Mouse (Mus musculus) cortical plate, adult 2 months (tissue): Measurements from ENCODE around the gene Atad5. TPM values are rescaled to one million over a fixed set of nuclear protein-coding genes. Genes with fewer than 3 reads are reported as not detected.

Source experiments
- H3K27ac ChIP-seq: fragments of 200-500 bp; 2 replicates; pipeline ENCODE4 v1.5.1; 2012; ENCODE audit warnings: low read length, control low read depth, inconsistent platforms; ENCODE audit not compliant: insufficient read depth
- H3K4me1 ChIP-seq: fragments of 200-500 bp; 2 replicates; pipeline ENCODE4 v1.6.1; 2011; ENCODE audit warnings: low read length; ENCODE audit not compliant: control insufficient read depth, insufficient read depth
- H3K4me3 ChIP-seq: fragments of 200-500 bp; 2 replicates; pipeline ENCODE4 v1.5.1; 2011; ENCODE audit warnings: mild to moderate bottlenecking, low read length, control low read depth; ENCODE audit not compliant: insufficient read depth
- CTCF ChIP-seq: fragments of 200-500 bp; IDR thresholded peaks from 2 replicates; pipeline ENCODE4 v1.5.1; 2011; ENCODE audit warnings: mild to moderate bottlenecking, control low read depth, low read length; ENCODE audit not compliant: insufficient read depth; ENCODE audit errors: extremely low read depth
- POLR2A ChIP-seq: fragments of 200-500 bp; IDR thresholded peaks from 2 replicates; pipeline ENCODE4 v1.6.1; 2011; ENCODE audit warnings: mild to moderate bottlenecking, low read length, control low read depth; ENCODE audit not compliant: insufficient read depth; ENCODE audit errors: extremely low read depth
- polyA plus RNA-seq: library from polyadenylated mRNA; depleted of rRNA; stranded (reverse); fragments of >200 nt; gene quantifications from 2 replicates; pipeline ENCODE4 v1.2.3, GENCODE M21; 2012

The Atad5 gene
- polyA plus RNA-seq, 1 experiment, result 2.9 TPM

DNA sequence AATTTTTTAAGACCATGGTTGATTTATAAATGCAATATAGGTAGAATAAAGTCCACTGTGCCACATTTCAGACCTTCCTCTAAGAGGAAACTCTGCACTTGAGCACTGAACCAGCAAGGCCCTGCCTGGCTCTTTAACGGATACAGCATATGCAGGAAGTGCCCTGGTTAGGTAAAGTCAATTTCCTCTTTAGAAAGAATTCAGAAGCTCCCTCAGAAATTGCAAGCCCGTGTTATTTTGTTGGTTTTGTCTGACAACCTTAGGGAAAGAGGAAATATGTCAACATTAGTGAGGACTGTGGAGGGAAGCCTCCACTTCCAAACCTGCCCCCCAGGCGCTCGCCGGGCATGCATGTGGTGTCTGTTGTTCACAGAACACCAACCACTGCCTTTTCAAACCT, 21.6 kb upstream of the Atad5 start:
- TF ChIP-seq POLR2A (no peak), CTCF (no peak)
- no peak overlapping the region for H3K4me3 ChIP-seq
- no peaks in the 10 kb centered on the region; the same call in 1 of the 2 replicates for H3K4me1 ChIP-seq
- no peak overlapping the region for H3K27ac ChIP-seq

DNA sequence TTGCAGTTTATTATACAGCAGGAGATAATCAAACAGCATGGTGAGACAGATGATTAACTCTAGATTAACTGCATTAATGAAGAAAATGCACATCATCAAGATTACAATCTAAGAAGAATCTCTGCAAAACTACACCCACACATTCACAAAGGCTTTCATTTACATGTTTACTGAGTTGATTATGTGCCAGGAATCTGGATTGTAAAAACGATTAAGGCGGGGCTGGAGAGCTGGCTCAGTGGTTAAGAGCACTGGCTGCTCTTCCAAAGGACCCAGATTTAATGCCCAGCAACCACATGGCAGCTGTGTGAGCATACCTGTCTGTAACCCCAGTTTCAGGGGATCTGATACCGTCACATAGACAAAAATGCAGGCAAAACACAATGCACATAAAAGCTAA, 19.4 kb upstream of the Atad5 start:
- Histone ChIP-seq H3K27ac (no peak overlapping the region), H3K4me3 (no peak overlapping the region), H3K4me1 (no peaks in the 10 kb centered on the region; the same call in 1 of the 2 replicates)
- TF ChIP-seq CTCF (no peak), POLR2A (no peak)

DNA sequence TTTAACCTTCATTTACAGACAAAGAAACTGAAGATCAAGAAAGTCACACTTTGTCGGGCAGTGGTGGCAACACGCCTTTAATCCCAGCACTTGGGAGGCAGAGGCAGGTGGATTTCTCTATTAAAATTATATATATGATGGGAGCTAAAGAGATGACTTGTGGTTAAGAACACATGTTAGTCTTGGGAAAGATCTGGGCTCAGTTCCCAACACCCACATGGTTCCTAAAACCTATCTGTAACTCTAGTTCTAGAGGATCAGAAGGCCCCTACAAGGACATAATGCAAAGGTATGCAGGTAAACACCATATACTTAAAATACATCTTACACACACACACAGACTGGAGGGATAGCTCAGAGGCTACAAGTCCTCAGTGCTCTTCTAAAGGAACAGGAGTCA, 18.2 kb upstream of the Atad5 start:
- Histone ChIP-seq H3K27ac (no peak overlapping the region), H3K4me1 (no peaks in the 10 kb centered on the region; the same call in 1 of the 2 replicates), H3K4me3 (no peak overlapping the region)
- TF ChIP-seq CTCF, result no peak
- TF ChIP-seq POLR2A, result no peak

DNA sequence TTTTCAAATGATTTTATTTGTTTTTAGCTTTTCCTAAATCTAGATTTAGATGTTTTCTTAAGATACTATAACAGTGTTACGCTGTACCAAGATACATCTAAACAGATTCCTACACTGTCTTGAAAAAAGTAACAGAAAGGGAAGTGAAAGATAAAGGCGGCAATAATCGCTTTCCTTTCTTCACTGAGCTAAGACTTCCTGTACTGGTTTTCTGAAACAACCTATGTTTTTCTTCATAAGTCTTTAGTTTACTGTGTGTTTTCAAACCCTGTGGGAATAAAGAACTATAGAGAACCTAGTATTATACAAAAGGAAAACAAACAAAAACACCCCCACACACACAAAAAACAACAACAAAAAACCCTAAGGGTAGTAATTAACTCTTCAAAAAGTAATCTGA, 16.8 kb upstream of the Atad5 start:
- no peak for TF ChIP-seq CTCF
- no peak for TF ChIP-seq POLR2A
- H3K4me3 ChIP-seq, result no peak overlapping the region

DNA sequence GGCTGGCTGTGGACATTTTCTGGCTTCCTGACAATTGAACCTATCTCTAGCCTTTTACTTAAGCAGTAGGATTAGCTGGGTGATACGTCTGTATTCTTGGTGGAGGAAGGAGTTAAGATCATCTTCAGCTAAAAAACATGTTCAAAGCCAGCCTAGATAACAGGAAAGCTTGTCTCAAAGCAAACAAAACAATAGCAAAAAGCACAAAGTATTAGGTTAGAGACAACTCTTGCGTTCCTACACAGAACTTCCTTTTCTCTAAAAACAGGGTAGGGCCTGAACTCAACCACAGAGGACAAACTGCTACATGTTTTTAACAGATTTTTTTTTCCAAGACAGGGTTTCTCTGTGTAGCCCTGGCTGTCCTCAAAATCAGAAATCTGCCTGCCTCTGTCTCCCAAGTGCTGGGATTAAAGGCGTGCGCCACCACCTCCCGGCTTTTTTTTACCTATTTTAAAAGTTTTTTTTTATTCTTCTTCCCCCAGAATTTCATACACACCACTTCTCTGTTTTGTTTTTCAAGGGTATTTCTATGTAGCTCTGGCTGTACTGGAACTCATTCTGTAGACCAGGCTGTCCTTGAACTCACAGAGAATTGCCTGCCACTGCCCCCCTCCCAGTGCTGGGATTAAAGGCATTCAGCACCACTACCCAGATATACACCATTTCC, 13.5 kb upstream of the Atad5 start:
- Histone ChIP-seq H3K4me1 (no peaks in the 10 kb centered on the region; the same call in 1 of the 2 replicates), H3K4me3 (no peak overlapping the region), H3K27ac (no peak overlapping the region)
- TF ChIP-seq CTCF (no peak), POLR2A (no peak)

More for the DNA sequence above, 16.8 kb upstream of the Atad5 start:
- Histone ChIP-seq H3K27ac (no peak overlapping the region), H3K4me1 (no peaks in the 10 kb centered on the region; the same call in 1 of the 2 replicates)

DNA sequence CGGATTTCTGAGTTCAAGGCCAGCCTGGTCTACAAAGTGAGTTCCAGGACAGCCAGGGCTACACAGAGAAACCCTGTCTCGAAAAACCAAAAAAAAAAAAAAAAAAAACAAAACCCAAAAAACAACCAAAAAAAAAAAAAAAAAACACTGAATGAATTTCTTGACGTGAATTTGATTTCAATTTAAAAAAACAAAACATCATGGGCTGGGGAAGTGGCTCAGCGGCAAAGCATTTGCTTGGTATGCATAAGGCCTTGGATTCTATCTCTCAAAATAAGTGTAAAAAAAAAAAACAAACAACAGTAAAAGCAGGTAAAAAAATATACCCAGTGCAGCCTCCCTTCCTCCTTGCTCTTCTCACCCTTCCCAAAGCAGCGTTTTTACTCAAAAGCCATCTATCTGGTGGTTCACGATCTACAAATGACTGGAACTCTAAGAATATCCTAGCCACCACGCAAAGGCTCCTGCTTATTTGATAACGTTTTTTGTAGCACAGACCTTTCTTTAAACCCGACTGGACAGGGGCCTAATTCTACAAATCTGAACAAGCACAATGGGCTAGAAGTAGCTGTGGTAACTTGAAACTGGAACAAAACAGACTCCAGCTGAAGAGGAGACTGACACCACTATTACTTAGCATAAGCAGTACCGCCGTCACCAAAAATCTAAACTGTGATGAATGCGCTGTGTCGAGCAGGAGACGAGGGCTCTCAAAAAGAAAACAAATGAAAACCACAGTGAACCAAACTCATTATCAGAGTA, 11.2 kb upstream of the Atad5 start:
- no peak overlapping the region for H3K27ac ChIP-seq
- no peak overlapping the region for H3K4me3 ChIP-seq
- H3K4me1 ChIP-seq, result peaks cover 4% of the 10 kb centered on the region; the same call in 1 of the 2 replicates
- TF ChIP-seq POLR2A, result no peak
- no peak for TF ChIP-seq CTCF

DNA sequence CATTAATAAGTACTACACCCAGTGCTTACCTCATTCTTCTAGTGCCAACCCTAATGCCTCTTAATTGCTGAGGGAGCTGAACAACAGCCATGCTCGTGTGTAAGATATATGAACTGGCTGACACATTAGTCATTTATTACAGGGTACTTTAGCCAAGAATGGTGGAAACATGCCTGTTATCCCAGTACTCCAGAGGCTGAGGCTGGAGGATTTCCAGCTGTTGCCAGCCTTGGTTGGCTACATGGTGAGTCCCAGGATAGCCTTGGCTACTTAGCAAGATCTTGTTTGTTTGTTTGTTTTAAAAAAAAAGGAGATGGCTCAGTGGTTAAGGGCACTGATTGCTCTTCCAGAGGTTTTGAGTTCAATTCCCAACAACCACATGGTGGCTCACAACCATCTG, 10.4 kb upstream of the Atad5 start:
- Histone ChIP-seq H3K4me3 (no peak overlapping the region), H3K4me1 (peaks cover 4% of the 10 kb centered on the region; the same call in 1 of the 2 replicates), H3K27ac (no peak overlapping the region; the same call in 1 of the 2 replicates)
- TF ChIP-seq CTCF (no peak), POLR2A (no peak)

DNA sequence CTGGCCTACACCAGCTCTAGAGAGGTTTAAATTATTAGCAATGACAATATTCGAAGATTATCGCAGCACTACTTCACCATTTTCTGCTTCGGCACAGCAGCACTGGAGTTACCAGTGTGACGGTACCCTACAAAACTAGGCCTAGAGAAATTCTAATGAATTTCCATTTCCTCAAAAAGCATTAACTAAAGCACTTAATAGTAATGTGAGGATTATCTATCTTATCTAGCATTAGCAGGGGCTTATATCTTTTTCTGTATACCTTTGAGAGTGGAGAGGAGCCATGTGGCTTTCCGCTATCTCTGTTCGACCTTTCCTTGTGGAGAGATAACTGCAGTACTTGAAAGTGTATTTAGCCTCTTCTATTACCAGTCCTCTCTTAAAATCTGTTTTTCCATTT, 9.4 kb upstream of the Atad5 start:
- Histone ChIP-seq H3K4me3 (peak overlapping the region; percentile 65; the same call in 1 of the 2 replicates), H3K27ac (no peak overlapping the region), H3K4me1 (peaks cover 4% of the 10 kb centered on the region; the same call in 1 of the 2 replicates)
- TF ChIP-seq POLR2A, result no peak
- no peak for TF ChIP-seq CTCF

DNA sequence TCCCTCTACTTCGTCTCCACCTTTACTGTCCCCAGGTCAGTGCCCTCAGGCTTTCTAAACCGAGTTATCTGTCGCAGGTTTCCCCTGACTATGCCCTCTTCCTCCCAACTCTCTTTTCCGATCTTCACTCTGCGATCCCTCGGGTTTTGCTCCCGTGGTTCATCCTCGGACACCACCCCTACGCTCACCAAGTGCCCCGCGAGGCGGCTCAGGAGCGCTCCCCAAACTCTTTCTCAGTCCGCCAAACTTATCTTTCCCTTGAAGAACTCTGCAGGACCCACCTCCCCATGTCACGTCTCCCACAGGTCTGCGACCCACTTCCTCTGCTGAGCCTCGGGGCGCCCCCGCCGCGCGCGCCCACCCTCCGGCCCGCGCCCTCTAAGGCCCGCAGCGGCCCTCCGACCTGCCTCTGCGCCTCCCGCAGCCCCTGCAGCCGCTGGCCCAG, 8.8 kb upstream of the Atad5 start:
- no peak for TF ChIP-seq POLR2A
- TF ChIP-seq CTCF, result no peak
- peak overlapping the region; percentile 71; the same call in 1 of the 2 replicates for H3K27ac ChIP-seq
- H3K4me1 ChIP-seq, result peaks cover 4% of the 10 kb centered on the region; the same call in 1 of the 2 replicates
- peak overlapping the region; percentile 65 for H3K4me3 ChIP-seq
